Mouse (Mus musculus): ENCODE results near the gene Snd1. TPM values are rescaled to one million over a fixed set of nuclear protein-coding genes. Genes with fewer than 3 reads are reported as not detected.

Gene Snd1
- total RNA-seq, 2 experiments from 2014 or later, result 114 TPM

DNA sequence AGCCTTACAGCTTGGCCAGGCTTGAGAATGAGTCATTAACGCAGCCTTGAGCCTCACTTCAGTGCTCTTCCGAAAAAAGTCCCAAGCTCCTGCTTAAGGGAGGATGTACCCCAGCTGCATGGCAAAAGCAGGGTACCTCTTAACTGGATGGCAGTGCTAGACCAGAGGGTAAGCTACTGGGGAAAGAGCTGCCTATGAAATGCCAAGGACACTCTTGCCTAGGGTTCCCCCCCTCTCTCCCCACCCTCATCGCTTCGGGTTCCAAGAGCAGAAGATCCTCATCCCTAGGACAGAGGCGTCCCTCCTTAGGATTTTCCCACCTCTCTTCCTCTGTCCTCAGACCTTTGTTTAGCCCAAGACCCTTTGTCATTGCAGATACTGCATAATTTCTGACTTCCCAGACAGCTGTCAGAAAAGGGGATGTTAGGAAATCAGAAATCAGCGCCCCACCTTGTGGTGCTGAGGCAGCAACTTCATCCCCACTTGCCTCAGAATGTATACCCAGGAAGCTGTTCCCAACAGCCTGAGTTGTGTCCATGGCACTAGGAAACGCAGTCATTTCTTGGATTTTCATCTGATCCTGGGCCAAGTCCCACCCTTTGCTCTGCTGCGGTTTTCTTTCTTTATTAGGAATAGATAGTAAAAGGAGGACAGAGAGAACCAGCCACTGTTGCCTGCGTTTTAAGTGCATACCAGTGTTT, 351.9 kb downstream of the Snd1 start:
- intact Hi-C loops (cut with DNase I), result no loop called here
- no peak for DNase-seq

DNA sequence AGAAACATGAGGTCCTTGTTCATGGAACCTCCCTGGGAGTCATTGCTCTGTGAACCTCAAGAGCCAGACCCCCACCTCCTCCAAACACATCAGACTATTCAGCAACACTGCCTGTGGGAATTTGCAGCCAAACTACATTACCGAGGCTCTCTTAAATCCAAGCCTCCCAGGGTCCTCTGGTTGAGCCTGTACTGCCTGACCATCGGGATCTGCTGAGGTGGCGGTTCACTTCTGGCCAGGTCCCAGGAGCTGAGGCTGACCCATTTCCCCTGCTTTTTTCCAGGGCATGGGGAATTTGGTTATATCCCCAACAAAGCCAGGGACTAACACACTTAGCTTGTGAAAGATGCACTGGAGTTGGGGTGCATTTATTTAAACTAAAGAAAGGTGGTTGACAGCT, 352.6 kb downstream of the Snd1 start:
- DNase-seq, result no peak
- intact Hi-C loops (cut with DNase I), result no loop called here

DNA sequence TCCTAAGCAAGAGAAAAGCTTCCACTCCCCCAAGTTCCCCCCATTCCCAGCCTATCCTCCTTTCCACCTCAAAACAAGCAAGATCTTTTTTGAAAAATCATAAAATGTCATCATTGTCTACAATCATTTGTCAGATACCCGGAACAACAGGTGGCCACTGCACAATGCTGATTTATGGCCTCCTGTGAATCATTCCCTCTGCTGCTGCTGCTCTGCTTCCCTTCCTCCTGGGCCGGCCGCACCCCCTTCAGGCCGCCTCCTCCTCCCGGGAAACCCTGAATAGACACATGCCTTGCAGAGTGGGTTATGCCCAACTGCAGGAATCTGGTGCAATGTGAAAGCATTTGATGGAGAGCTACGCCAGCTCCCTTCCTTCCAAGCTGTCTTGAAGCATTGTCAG, 353.7 kb downstream of the Snd1 start:
- intact Hi-C loops (cut with DNase I), result no loop called here
- DNase-seq, result no peak

DNA sequence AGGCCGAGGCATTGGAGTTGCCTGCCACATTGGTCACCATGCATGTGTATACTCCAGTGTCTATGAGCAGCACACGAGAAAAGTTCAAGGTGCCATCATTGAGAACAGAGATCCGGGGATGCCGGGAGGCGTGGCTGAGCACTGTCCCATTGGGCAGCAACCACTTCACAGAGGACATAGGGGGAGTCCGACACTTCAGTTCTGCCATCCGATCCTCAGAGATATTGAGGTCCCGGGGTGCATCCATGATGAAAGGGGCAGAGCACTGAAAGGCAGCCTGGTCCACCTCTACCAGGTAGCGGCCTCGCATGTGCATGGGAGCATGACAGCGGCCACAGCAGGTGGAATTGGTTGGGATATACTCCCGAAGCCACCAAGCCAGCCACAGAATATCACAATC, 355.4 kb downstream of the Snd1 start:
- no peak for DNase-seq
- intact Hi-C loops (cut with DNase I), result loop anchor here (5.0 to 10.0 kb wide), 2 partner anchors 192 to 314 kb away; no protein-coding TSS in a partner anchor

DNA sequence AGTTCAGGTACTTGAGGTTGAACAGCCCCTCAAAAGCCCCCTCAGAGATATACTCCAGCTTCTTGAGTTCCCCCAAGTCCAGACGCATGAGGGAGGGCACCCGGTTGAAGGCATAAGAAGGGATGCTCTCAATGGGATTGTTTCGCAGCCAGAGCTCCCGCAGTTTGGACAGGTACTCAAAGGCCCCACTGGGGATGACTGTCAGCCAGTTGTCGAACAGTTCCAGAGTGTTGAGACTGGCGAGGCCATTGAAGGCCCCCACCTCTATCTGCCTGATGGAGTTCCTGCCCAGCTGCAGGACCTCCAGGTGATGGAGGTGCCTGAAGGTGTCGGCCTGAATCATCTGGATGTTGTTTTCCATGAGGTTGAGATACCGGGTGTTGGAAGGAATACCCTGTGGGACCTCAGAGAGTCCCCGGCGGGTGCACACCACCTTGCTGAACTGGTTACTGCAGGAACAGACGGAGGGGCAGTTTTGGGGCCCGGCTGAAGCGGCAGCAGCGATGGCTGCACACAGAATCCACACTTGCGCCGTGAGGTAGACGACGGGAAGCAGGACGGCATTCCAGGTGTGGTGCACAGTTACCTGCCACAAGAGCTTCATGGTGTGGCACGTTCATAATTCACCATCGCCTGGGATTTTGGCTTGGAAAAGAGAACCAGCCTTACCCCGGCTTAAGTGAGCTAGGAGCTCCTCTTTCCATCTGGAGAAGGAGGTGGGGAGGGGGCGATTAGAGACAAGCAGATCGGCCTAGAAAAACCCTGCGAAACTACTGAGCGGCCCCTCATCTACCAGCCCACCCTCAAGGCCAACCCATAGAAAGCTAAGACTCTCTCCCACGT, 356.3 kb downstream of the Snd1 start, which contains the start of gene Lrrc4:
Gene Lrrc4, minus strand, starts transcription at position 737 of the 843 bp plus-strand sequence.
- intact Hi-C loops (cut with DNase I), result loop anchor here (5.0 to 10.0 kb wide), 2 partner anchors 191 to 314 kb away; no protein-coding TSS in a partner anchor
- DNase-seq, result no peak

DNA sequence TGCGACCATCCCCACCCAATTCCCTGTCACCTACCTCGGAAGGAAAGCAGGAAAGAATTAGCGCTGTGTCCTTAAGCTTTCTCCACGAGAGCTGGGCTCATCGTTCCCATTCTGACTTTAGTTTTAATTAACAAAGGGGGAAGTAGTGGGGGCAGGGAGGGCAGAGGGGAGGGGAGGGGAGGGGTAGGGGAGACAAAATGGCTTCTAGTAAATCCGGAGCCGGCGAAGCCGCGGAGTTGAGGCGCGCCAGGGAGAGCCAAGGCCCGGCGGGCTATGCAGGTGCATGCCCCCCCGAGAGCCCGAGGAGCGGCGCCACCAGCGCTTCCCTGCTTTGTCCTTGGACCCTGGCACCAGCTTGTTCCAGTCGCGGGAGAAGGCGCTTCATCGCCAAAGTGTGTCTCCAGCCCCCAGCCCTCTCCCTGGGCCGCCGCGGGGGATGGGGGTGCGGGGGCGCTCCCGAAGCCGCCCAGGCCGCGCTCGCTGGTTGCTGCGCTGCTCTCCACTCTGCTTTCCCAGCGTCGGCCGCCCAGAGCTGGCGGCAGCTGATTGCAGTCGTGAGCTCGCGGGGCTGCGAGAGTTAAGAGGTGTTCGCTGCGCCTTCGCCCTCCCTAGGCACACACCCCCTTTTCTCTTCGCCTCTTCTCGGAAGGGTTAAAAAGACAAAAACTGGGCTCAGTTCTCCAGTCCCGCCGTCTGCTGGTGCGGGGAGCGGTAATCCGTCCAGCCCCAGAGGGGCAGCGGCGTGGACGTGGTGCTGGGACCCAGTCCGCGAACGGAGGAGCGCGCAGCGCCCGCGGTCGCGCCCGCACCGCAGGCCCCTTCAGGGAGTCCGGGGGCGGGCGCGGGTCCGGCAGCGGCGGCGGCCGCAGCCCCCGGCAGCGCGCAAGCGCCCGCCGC, 357.2 kb downstream of the Snd1 start:
- peak; percentile 52 for DNase-seq
- intact Hi-C loops (cut with DNase I), result loop anchor here (2.0 to 10.0 kb wide), 3 partner anchors 190 to 313 kb away; no protein-coding TSS in a partner anchor

DNA sequence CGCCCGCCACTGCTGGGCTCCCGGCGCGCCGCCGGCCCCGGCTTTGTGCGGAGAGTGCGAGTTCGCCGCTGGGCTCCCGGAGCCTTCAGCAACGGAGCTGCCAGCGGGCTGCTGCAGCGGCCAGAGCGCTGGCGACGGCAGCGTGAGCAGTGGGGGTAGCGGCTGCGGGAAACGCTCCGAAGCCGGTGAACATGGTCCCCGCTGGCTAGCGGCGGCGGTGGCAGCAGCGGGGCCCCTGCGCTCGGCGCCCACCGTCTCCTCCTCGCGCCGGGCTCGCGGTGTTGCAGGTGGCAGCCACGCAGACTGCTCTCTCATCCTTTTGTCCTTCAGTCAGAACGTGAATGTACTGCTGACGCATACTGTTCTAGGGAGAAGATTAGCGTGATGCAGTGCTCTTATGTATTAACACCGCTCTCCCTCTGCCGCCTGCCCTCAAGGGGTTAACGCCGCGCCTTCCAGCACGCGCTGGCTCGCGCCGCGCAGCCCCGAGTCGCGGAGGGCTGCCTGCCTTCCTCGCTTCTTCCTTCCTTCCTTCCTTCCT, 357.9 kb downstream of the Snd1 start:
- intact Hi-C loops (cut with DNase I), result loop anchor here (2.0 to 10.0 kb wide), 3 partner anchors 189 to 312 kb away; no protein-coding TSS in a partner anchor
- peak; percentile 58 for DNase-seq

DNA sequence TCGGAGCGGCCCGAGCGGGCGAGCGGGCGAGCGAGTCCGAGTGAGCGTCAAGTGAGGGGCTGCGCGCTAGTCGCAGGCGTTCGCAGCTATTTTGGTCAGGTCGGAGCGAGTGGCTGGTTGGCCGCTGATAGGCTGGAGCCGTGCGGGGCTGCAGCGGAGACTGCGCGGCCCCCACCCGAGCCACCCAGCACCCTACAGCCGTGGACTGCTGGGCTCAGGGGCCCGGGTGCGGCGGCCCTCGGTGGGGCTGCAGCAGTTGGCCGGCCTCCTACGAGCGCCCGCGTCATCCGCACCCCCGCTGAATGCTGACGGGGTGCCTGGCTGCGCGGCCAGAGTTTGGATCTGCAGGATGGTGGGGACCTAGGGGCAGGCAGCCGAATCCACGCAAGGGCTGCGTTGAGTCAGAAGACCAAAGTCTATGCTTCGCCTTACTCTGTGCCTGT, 358.5 kb downstream of the Snd1 start:
- intact Hi-C loops (cut with DNase I), result loop anchor here (2.0 to 10.0 kb wide), 3 partner anchors 189 to 311 kb away; no protein-coding TSS in a partner anchor
- peak; percentile 60 for DNase-seq

DNA sequence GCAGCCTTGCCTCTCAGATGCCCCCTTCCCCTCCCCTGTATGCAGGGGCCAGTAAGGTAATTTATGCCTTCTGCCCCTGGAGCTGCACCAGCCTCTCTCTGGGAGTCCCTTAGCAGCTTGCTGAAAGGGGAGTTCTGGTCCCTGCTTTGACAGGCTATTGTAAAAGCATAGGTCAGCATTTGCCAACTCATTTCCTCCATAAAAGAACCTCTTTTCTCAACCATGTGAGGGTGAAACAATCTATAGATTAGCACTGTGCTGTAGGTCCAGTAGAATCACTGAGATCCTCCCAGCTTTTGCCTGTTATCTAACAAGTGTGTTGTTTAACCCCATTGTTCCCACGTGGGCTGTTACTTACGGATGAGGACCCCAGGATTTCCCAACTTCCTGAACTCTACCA, 359.1 kb downstream of the Snd1 start:
- intact Hi-C loops (cut with DNase I), result loop anchor here (5.0 to 10.0 kb wide), 2 partner anchors 188 to 311 kb away; no protein-coding TSS in a partner anchor
- no peak for DNase-seq

DNA sequence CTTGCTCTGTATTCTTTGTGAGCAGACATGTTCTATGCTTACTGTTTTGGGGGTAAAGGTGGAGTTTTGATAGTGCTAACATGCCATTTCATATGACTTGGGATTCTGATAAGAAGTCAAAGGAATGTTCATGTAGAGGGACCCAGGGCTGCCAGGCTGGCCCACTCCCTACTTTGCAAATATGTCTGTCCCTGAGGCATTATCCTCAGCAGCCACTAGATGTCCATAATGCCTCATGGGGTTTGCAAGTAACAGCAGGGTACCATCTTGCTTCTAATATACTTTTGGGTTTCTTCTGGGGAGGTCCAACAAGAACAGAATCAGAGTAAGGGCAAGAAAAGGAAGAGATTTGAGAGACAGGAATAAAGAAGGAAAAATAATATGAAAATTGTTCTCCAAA, 361.7 kb downstream of the Snd1 start:
- DNase-seq, result no peak
- intact Hi-C loops (cut with DNase I), result loop anchor here (10.0 kb wide), 1 partner anchor 308 kb away; no protein-coding TSS in a partner anchor

DNA sequence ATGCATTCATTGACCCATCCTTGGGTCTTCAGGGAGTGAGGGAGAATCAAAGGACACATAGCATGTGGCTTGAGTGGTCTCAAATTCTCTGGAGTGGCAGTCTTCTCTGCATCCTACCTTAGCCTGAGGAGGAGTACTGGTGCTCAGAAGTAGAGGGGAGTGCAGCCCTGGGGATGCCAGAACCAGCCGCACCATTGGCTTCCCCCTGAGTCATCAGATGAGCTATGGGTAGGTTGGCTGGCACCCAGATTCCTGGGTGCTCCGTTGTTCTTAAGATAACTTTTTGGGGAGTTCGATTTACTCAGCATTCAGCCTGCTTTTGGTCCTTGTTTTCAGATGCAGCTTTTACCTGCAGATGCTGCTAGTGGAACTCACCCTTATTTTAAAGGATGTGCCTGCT, 366.6 kb downstream of the Snd1 start:
- no peak for DNase-seq
- intact Hi-C loops (cut with DNase I), result no loop called here

DNA sequence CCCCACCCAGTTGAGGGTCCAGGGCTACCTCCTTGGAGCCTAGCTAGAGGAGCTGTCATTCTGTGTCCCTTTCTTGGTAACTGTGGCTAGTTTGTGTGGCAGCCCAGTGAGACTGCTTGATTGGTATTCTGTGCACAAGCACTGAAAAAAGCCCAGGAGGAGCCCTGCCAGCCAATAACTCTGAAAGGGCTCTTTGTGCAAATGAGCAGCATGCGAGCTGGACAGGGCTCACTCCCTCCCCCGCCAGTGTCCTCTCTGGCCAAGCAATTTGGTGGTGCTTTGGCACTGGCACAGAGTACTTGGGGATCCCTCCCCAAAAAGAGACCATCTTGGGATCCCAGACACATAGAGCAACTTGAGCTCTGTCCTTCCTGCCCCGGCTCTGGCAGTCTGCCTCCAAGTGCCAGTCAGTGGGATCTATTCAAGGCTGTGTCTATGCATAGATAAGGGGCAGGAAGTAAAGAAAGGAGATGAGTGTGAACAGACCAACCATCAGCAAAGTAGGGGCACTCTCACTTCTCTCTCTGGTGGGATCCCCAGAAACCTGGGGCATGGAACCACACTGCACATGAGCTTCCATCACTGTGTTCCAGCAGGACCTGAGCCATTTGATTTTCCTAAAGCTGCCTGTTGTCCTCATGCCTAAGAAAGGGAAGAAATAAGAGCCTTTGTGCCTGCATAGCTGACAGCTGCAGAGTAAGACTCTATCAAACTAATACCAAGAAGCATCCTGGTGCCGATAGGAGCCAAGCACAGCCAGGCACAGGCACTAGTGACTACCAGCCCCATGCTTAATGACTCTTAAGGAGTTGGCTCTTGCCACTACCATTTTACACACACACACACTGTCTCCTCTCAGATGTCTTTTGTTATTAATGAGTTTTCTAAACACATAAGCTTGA, 367.7 kb downstream of the Snd1 start:
- DNase-seq, result peak; percentile 80
- intact Hi-C loops (cut with DNase I), result no loop called here

DNA sequence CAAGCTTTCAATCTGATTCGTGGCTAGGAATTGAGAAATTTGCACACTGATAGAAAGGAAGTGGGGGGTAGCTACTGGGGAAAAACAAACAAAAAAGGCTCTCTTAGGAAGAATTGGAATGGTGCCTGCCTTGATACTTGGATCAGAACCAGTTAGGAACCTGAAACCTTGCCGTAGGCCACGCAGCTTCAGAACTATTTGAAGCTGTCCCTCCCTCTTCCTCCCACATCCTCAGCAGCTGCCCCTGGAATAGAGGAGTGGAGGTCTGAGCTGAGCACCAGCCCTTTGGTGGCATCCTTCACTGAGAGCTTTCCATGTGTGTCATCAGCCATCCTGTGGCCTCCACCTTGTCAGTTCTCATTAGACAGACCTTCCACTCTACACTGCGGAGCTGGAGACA, 370.7 kb downstream of the Snd1 start:
- intact Hi-C loops (cut with DNase I), result no loop called here
- no peak for DNase-seq

DNA sequence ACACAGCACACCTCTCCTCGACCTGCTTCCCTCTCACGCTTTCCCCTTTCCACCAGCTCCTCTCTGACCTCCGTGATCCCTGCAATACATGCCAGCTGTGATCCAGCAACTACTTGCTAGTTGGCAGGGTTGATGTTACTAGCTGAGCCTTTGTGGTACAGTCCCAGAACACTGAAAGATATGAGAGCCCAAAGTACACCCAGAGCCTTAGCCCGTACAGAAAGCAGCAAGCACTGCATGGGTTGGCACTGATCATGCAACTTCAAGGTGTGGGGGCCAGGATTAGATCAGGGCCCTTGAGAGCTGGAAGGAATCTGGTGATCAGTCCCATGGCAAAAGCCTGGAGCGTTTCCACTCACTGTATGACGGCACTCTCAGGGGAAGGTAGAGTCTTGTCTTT, 372.7 kb downstream of the Snd1 start:
- intact Hi-C loops (cut with DNase I), result no loop called here
- DNase-seq, result no peak

DNA sequence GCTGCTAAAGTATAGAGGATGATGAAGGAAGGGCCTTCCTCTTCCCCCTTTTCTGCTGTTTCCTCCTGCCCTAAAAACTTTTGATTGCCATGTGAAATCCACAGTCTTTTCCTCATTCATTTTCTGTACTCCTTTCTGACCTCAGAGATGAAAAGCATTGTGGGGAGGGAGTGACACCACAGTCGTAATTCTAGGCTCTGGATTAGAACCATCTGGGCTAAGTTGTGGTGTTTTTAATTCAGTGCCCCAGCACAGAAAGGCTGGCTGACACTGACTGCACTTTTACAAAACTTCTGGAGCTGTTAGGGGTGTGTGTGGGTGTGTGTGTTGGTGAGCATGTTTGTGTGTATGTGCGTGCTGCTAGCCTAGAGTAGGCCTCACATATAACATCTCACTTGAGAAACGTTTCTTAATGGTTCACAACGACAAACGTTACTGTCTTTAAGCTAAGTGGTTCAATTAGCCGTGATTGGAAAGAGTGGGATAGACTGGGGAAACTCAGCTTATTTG, 373.4 kb downstream of the Snd1 start:
- intact Hi-C loops (cut with DNase I), result no loop called here

DNA sequence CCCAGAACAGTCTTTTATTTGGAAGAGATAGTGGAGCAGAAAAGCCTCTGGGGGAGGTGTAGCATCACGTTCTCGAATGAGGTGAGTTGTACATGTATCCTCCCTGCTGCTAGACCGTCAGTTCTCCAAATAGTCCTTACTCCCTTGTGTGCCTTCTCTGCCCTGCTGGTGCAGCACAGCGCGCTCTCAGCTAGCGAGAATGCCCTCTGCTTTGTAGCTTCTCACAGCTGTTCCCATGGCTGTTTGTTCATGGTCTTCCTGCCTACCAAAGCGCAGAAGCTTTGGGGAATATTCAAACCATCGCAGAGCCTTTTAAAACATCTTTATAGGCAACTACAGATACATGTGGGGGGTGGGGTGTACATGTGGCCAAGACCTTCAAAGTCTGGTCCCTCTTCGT, 374.0 kb downstream of the Snd1 start:
- intact Hi-C loops (cut with DNase I), result no loop called here
- no peak for DNase-seq

More for the DNA sequence above, 373.4 kb downstream of the Snd1 start:
- no peak for DNase-seq

DNA sequence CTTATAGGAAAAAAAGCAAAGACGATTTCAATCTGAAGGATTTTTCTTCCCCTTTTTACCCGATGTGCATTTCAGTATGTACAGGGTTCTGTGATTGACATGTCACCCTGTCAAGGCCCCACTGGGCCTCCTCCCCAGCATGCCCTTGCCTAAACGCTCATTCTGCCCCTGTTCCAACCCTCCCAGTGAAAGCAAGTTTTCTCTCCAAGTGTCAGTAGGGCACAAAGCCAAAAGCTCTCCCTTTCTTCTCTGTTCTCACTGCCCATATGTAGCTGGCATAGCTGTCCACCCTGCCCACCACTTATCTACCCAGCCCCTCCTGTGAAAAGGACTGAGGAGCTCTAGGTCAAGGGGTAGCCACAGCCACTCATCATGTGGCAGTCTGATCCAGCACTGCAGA, 374.4 kb downstream of the Snd1 start:
- DNase-seq, result no peak
- intact Hi-C loops (cut with DNase I), result no loop called here

DNA sequence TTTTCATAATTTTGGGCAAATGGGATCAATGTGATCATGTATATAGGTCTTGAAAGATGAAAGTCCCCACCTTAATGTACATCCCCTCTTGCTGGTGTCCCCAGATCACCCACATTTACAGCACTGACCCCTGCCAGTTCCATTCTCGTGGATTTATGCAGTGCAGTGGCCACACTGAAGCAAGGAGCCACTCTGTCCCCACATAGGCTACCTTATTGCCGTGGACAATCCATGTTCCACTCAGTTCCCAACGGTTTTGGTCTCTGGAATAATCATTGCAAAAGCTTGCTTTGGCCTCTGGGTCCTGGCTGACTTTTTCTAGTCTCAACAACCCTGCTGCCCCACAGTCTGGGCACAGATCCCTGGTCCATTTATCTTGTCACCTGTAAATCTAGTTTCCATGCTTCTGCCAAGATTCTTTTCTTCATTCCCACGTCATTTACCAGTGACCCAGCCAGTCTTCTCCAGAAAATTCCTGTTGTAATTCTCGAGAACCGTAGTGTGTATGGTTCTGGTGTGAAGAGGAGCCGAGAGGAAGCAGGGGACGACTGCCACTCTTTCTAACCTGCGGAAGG, 375.5 kb downstream of the Snd1 start:
- no peak for DNase-seq
- intact Hi-C loops (cut with DNase I), result no loop called here

DNA sequence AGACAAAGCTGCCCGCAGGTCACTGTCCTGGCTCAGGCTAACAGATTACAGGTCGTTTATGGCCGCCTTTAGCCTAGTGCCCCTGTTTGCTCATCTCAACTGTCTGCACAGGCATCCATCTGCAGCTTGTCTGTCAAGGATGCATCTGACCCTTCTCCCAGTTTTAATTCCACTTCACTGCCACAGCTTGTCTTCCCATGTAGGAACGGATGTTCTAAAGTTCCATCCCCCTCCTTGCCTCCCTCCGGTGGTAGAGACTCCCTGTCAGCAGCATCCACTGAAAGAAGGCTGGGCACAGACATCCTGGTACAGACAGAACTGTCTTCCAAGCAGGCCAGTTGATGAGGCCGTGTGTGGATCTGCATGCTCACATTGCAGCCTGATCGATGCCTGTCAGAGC, 377.4 kb downstream of the Snd1 start:
- DNase-seq, result no peak
- intact Hi-C loops (cut with DNase I), result no loop called here

Measured in left cerebral cortex, postnatal 4 days (tissue).